Mouse (Mus musculus): ENCODE measurements around the gene Banp. TPM values are rescaled to one million over a fixed set of nuclear protein-coding genes. Genes with fewer than 3 reads are reported as not detected.

Gene Banp
- total and polyA plus RNA-seq, 3 experiments: 14.9 to 34.2 (median 25.7) TPM

DNA sequence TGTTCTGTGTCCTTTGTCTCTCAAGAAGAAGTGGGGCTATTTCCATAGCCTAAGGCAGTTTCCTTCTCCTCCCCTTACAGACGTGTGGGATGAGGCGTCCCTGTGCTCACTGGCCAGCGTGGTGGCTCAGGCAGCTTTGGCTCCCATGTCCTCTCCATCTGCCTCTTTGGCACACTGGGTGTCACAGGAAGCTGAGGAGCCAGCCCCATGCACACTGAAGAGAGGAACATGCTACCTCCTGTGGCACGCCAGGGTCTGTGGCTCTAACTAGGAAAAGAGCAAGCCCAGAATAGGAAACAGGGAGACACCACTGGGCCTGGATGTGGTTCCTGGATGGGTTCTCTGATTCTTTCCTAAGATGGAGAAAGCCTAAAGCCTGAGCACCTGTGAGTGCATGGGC lies 99.7 kb downstream of the Banp start:
- H3K4me3 ChIP-seq (replicated peaks in 1 of 3; ENCODE audit: low read depth in 2 of 3, low read length in 2 of 3, poor library complexity in 1 of 3): no peak overlapping the region
- H3K4me2 ChIP-seq (ENCODE audit: insufficient read depth, low read depth, poor library complexity, severe bottlenecking): no peak overlapping the region
- H3K9me3 ChIP-seq (replicated peaks; ENCODE audit: low read length): no peaks in the 10 kb centered on the region
- DNase-seq (ENCODE audit: extremely low read depth): no peak
- no peaks in the 10 kb centered on the region for H3K36me3 ChIP-seq (replicated peaks in 1 of 2; ENCODE audit: control insufficient read depth in 1 of 2, insufficient read depth in 1 of 2, low read length in 1 of 2)
- H3K27me3 ChIP-seq (replicated peaks): peaks cover 79% of the 10 kb centered on the region
- TF ChIP-seq ZMIZ1 (IDR thresholded peaks at IDR 0.05; ENCODE audit: low read depth, low read length): no peak
- TF ChIP-seq JUN (IDR thresholded peaks at IDR 0.05; ENCODE audit: insufficient read depth, low read depth, low read length): no peak
- TF ChIP-seq CHD2 (IDR thresholded peaks at IDR 0.05; ENCODE audit: low read length): no peak
- TF ChIP-seq JUND (conservative IDR thresholded peaks at IDR 0.05; ENCODE audit: low read depth, low read length): no peak
- no peak for TF ChIP-seq ZC3H11A (IDR thresholded peaks at IDR 0.05; ENCODE audit: low read depth, low read length)
- no peak for TF ChIP-seq RAD21 (IDR thresholded peaks at IDR 0.05; ENCODE audit: low read depth, low read length)
- TF ChIP-seq EP300 (IDR thresholded peaks at IDR 0.05; ENCODE audit: low read length): no peak
- dilution Hi-C loops (cut with MboI; ENCODE audit: extremely low pct_ligation_motif_present, extremely low pct_unique_long_range_greater_than_20kb, low sequenced_read_pairs): no loop called here
- in situ Hi-C loops (cut with MboI; ENCODE audit: low pct_ligation_motif_present, low pct_unique_long_range_greater_than_20kb, low sequenced_read_pairs): no loop called here
- no peaks in the 10 kb centered on the region for H3K4me1 ChIP-seq (ENCODE audit: control insufficient read depth in 1 of 2, insufficient read depth in 2 of 2)
- no peaks in the 10 kb centered on the region for H3K79me2 ChIP-seq (replicated peaks; ENCODE audit: control insufficient read depth, extremely low read depth, insufficient read depth, poor library complexity, severe bottlenecking)
- H3K27ac ChIP-seq (ENCODE audit: insufficient read depth, low read depth): no peak overlapping the region
- no peak overlapping the region for H3K9ac ChIP-seq (ENCODE audit: insufficient read depth, low read depth)

- dilution Hi-C loops (cut with MboI; ENCODE audit: extremely low pct_ligation_motif_present, extremely low pct_unique_long_range_greater_than_20kb, low sequenced_read_pairs): no loop called here
These were observed 100.4 kb downstream of the Banp start for GRCm38 (mm10) chr8:122049923-122050322.

GRCm38 (mm10) chr8:122050620-122051019 lies 101.1 kb downstream of the Banp start:
- DNase-seq (ENCODE audit: extremely low read depth): no peak
- dilution Hi-C loops (cut with MboI; ENCODE audit: extremely low pct_ligation_motif_present, extremely low pct_unique_long_range_greater_than_20kb, low sequenced_read_pairs): no loop called here
- H3K4me2 ChIP-seq (ENCODE audit: insufficient read depth, low read depth, poor library complexity, severe bottlenecking): no peak overlapping the region
- TF ChIP-seq HCFC1 (IDR thresholded peaks at IDR 0.05; ENCODE audit: low read depth, low read length): no peak
- no peak for TF ChIP-seq POLR2AphosphoS2 (IDR thresholded peaks at IDR 0.05; ENCODE audit: low read depth, low read length)
- TF ChIP-seq NRF1 (IDR thresholded peaks at IDR 0.05; ENCODE audit: low read depth, low read length): no peak
- no peak for TF ChIP-seq POLR2A (IDR thresholded peaks at IDR 0.05; ENCODE audit: low read depth, low read length)
- TF ChIP-seq BHLHE40 (IDR thresholded peaks at IDR 0.05; ENCODE audit: low read depth, low read length): no peak
- no peak for TF ChIP-seq UBTF (IDR thresholded peaks at IDR 0.05; ENCODE audit: low read depth, low read length)
- TF ChIP-seq TBP (conservative IDR thresholded peaks at IDR 0.05; ENCODE audit: low read depth, low read length): no peak
- H3K4me1 ChIP-seq (ENCODE audit: control insufficient read depth in 1 of 2, insufficient read depth in 2 of 2): peaks cover 0 to 2% of the 10 kb centered on the region in 2 experiments; a peak in 1 of 4 replicates
- no peaks in the 10 kb centered on the region for H3K36me3 ChIP-seq (replicated peaks in 1 of 2; ENCODE audit: control insufficient read depth in 1 of 2, insufficient read depth in 1 of 2, low read length in 1 of 2)
- H3K4me3 ChIP-seq (replicated peaks in 1 of 3; ENCODE audit: low read depth in 2 of 3, low read length in 2 of 3, poor library complexity in 1 of 3): no peak overlapping the region
- in situ Hi-C loops (cut with MboI; ENCODE audit: low pct_ligation_motif_present, low pct_unique_long_range_greater_than_20kb, low sequenced_read_pairs): no loop called here
- H3K9me3 ChIP-seq (replicated peaks; ENCODE audit: low read length): no peaks in the 10 kb centered on the region
- H3K27ac ChIP-seq (ENCODE audit: insufficient read depth, low read depth): no peak overlapping the region
- peaks cover 79% of the 10 kb centered on the region for H3K27me3 ChIP-seq (replicated peaks)
- no peak overlapping the region for H3K9ac ChIP-seq (ENCODE audit: insufficient read depth, low read depth)
- no peaks in the 10 kb centered on the region for H3K79me2 ChIP-seq (replicated peaks; ENCODE audit: control insufficient read depth, extremely low read depth, insufficient read depth, poor library complexity, severe bottlenecking)

More at GRCm38 (mm10) chr8:122049923-122050322, 100.4 kb downstream of the Banp start:
- H3K9me3 ChIP-seq (replicated peaks; ENCODE audit: low read length): no peaks in the 10 kb centered on the region
- in situ Hi-C loops (cut with MboI; ENCODE audit: low pct_ligation_motif_present, low pct_unique_long_range_greater_than_20kb, low sequenced_read_pairs): no loop called here
- H3K79me2 ChIP-seq (replicated peaks; ENCODE audit: control insufficient read depth, extremely low read depth, insufficient read depth, poor library complexity, severe bottlenecking): no peaks in the 10 kb centered on the region
- H3K9ac ChIP-seq (ENCODE audit: insufficient read depth, low read depth): no peak overlapping the region
- H3K27me3 ChIP-seq (replicated peaks): peaks cover 79% of the 10 kb centered on the region
- no peaks in the 10 kb centered on the region for H3K4me1 ChIP-seq (ENCODE audit: control insufficient read depth in 1 of 2, insufficient read depth in 2 of 2)
- no peak overlapping the region for H3K4me3 ChIP-seq (replicated peaks in 1 of 3; ENCODE audit: low read depth in 2 of 3, low read length in 2 of 3, poor library complexity in 1 of 3)
- no peak for TF ChIP-seq ELF1 (IDR thresholded peaks at IDR 0.05; ENCODE audit: low read depth, low read length)
- no peak for TF ChIP-seq CHD1 (IDR thresholded peaks at IDR 0.05; ENCODE audit: low read depth, low read length)
- TF ChIP-seq UBTF (IDR thresholded peaks at IDR 0.05; ENCODE audit: low read depth, low read length): no peak
- TF ChIP-seq BHLHE40 (IDR thresholded peaks at IDR 0.05; ENCODE audit: low read depth, low read length): no peak
- no peak for TF ChIP-seq POLR2A (IDR thresholded peaks at IDR 0.05; ENCODE audit: low read depth, low read length)
- no peak for TF ChIP-seq NELFE (IDR thresholded peaks at IDR 0.05; ENCODE audit: low read depth, low read length)
- no peak for TF ChIP-seq CTCF (conservative IDR thresholded peaks at IDR 0.05 in 1 of 2, IDR thresholded peaks at IDR 0.05 in 1 of 2; ENCODE audit: low read depth in 2 of 2, low read length in 2 of 2)
- TF ChIP-seq PAX5 (IDR thresholded peaks at IDR 0.05; ENCODE audit: low read length): no peak
- no peak for TF ChIP-seq IRF4 (IDR thresholded peaks at IDR 0.05; ENCODE audit: low read depth, low read length)
- no peak for TF ChIP-seq SIN3A (IDR thresholded peaks at IDR 0.05; ENCODE audit: low read length)
- TF ChIP-seq USF2 (conservative IDR thresholded peaks at IDR 0.05; ENCODE audit: low read depth, low read length): no peak
- TF ChIP-seq E2F4 (IDR thresholded peaks at IDR 0.05; ENCODE audit: insufficient replicate concordance, low read depth, low read length): no peak
- no peak for TF ChIP-seq HCFC1 (IDR thresholded peaks at IDR 0.05; ENCODE audit: low read depth, low read length)
- H3K36me3 ChIP-seq (replicated peaks in 1 of 2; ENCODE audit: control insufficient read depth in 1 of 2, insufficient read depth in 1 of 2, low read length in 1 of 2): no peaks in the 10 kb centered on the region
- H3K27ac ChIP-seq (ENCODE audit: insufficient read depth, low read depth): no peak overlapping the region
- DNase-seq (ENCODE audit: extremely low read depth): no peak
- no peak overlapping the region for H3K4me2 ChIP-seq (ENCODE audit: insufficient read depth, low read depth, poor library complexity, severe bottlenecking)
